In genomic region chr4:109782577-109783114, GRCm38 (mm10) we compare ENCODE assay signal across 26 mouse cellular contexts.
"Had no signal": no experiment of that assay in that cellular context is flagged by ENCODE, and none has a peak within 500 bp of the region (broad histone marks: within the 10 kb centered on the region; RNA-seq: fewer than 3 reads in every experiment).

No protein-coding gene starts in this region.

- H3K36me3 ChIP-seq: heart, embryonic 13.5 days; heart, embryonic 15.5 days; hindbrain, embryonic 13.5 days; hindbrain, embryonic 15.5 days; kidney, embryonic 15.5 days; limb, embryonic 13.5 days; limb, embryonic 15.5 days; liver, embryonic 12.5 days had no signal

- ATAC-seq: hindbrain, postnatal 0 days; intestine, embryonic 16.5 days; liver, embryonic 12.5 days had no signal

- H3K9me3 ChIP-seq: heart, embryonic 13.5 days; heart, embryonic 15.5 days; hindbrain, embryonic 13.5 days; hindbrain, embryonic 15.5 days; kidney, embryonic 15.5 days; limb, embryonic 13.5 days; limb, embryonic 15.5 days; liver, embryonic 12.5 days had no signal

- H3K27ac ChIP-seq: heart, adult 2 months; heart, embryonic 13.5 days; heart, embryonic 15.5 days; hindbrain, embryonic 13.5 days; hindbrain, embryonic 15.5 days; hindbrain, postnatal 0 days; kidney, embryonic 15.5 days; kidney, postnatal 0 days; limb, embryonic 13.5 days; limb, embryonic 15.5 days; liver, embryonic 12.5 days had no signal

- H3K4me2 ChIP-seq: heart, embryonic 11.5 days; heart, embryonic 13.5 days; heart, embryonic 15.5 days; hindbrain, embryonic 13.5 days; hindbrain, embryonic 15.5 days; kidney, embryonic 15.5 days; limb, embryonic 13.5 days; limb, embryonic 15.5 days; liver, embryonic 12.5 days had no signal

- H3K9ac ChIP-seq: heart, embryonic 13.5 days; heart, embryonic 15.5 days; hindbrain, embryonic 13.5 days; hindbrain, embryonic 15.5 days; kidney, embryonic 15.5 days; limb, embryonic 13.5 days; limb, embryonic 15.5 days; liver, embryonic 12.5 days had no signal

- H3K27me3 ChIP-seq: heart, embryonic 13.5 days; heart, embryonic 15.5 days; hindbrain, embryonic 13.5 days; hindbrain, embryonic 15.5 days; kidney, embryonic 15.5 days; limb, embryonic 13.5 days; limb, embryonic 15.5 days; liver, embryonic 12.5 days had no signal

- DNase-seq: gastrocnemius, postnatal 14 days; gastrocnemius, postnatal 36 days; heart, adult 11 months; heart, adult 2 months; heart, postnatal 14 days; heart, postnatal 36 days; kidney, adult 11 months; kidney, adult 2 months; kidney, adult 9 months; kidney, postnatal 14 days; kidney, postnatal 36 days; layer of hippocampus, adult 9-11 months; layer of hippocampus, postnatal 36 days; left cerebral cortex, postnatal 4 days had no signal

- H3K4me3 ChIP-seq: heart, adult 2 months; heart, embryonic 13.5 days; heart, embryonic 15.5 days; hindbrain, embryonic 13.5 days; hindbrain, embryonic 15.5 days; kidney, embryonic 15.5 days; limb, embryonic 13.5 days; limb, embryonic 15.5 days; liver, embryonic 12.5 days had no signal

- H3K4me1 ChIP-seq: heart, embryonic 13.5 days; heart, embryonic 15.5 days; hindbrain, embryonic 13.5 days; hindbrain, embryonic 15.5 days; kidney, embryonic 15.5 days; limb, embryonic 15.5 days; liver, embryonic 12.5 days had no signal
